9 mouse cellular contexts compared by ENCODE assay signal in the genomic region with DNA sequence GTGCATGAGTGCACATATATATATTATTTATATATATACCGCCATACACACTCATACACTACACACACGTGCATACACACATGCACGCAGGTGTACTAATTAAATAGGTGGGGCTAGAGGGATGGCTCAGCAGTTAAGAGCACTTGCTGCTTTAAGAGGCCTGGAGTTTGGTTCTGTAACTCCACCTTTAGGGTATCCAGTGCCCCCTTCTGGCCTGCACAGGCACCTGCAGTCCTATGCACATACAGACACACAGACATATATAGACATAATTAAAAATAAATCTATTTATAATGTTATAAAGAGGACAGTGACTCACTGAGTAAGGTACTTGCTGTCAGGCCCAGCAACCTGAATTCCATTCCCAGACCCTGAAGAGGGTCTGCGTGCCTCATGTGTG. TPM values are rescaled to one million over a fixed set of nuclear protein-coding genes. Genes with fewer than 3 reads are reported as not detected.
A peak's percentile ranks its signal among the peaks of the same experiment; 100 is the strongest.
DNase-seq lines count a peak whose midpoint lies in the region; ATAC-seq and TF ChIP-seq lines count a peak whose summit lies in the region.
"Had no signal": no experiment of that assay in that cellular context is flagged by ENCODE, and none has a peak within 500 bp of the region (broad histone marks: within the 10 kb centered on the region; RNA-seq: fewer than 3 reads in every experiment).

No protein-coding gene starts in this region.

- H3K4me1 ChIP-seq in heart, adult 2 months (ENCODE audit: control insufficient read depth, insufficient read depth, low read length): no peaks in the 10 kb centered on the region
- 0 out of 2 replicates have a peak, but pooled peaks cover 4% of the 10 kb centered on the region for H3K4me1 ChIP-seq in heart, embryonic 12.5 days (replicated peaks)
- no peaks in the 10 kb centered on the region for H3K4me1 ChIP-seq in lung, embryonic 14.5 days (ENCODE audit: insufficient read depth)
- H3K4me1 ChIP-seq in limb, embryonic 10.5 days: 0 out of 2 replicates have a peak, but pooled peaks cover 4% of the 10 kb centered on the region
- no peaks in the 10 kb centered on the region for H3K4me1 ChIP-seq in midbrain, embryonic 13.5 days (replicated peaks)

- H3K9me3 ChIP-seq in heart, embryonic 12.5 days (replicated peaks): no peaks in the 10 kb centered on the region
- H3K9me3 ChIP-seq in lung, embryonic 14.5 days (ENCODE audit: low read depth, low read length): no peaks in the 10 kb centered on the region
- H3K9me3 ChIP-seq in limb, embryonic 10.5 days (replicated peaks): no peaks in the 10 kb centered on the region
- H3K9me3 ChIP-seq in midbrain, embryonic 13.5 days: no peaks in the 10 kb centered on the region
- H3K9me3 ChIP-seq: stomach, embryonic 15.5 days had no signal

- no peaks in the 10 kb centered on the region for H3K36me3 ChIP-seq in heart, adult 2 months (ENCODE audit: control insufficient read depth, insufficient read depth, low read length)
- H3K36me3 ChIP-seq in heart, embryonic 12.5 days: no peaks in the 10 kb centered on the region
- no peaks in the 10 kb centered on the region for H3K36me3 ChIP-seq in lung, embryonic 14.5 days (ENCODE audit: insufficient read depth)
- H3K36me3 ChIP-seq in limb, embryonic 10.5 days: no peaks in the 10 kb centered on the region
- H3K36me3 ChIP-seq in midbrain, embryonic 13.5 days: peaks cover 32% of the 10 kb centered on the region

- no peaks in the 10 kb centered on the region for H3K79me2 ChIP-seq in heart, adult 2 months (replicated peaks; ENCODE audit: control insufficient read depth, insufficient read depth, low read length)

- no peak for TF ChIP-seq EP300 in heart, adult 2 months (IDR thresholded peaks at IDR 0.05; ENCODE audit: insufficient read depth, low read depth, low read length)

- no peak overlapping the region for H3K27ac ChIP-seq in heart, adult 2 months
- no peak overlapping the region for H3K27ac ChIP-seq in heart, embryonic 12.5 days (ENCODE audit: poor library complexity, severe bottlenecking)
- H3K27ac ChIP-seq in lung, embryonic 14.5 days (ENCODE audit: low read depth): no peak overlapping the region
- no peak overlapping the region for H3K27ac ChIP-seq in limb, embryonic 10.5 days
- H3K27ac ChIP-seq in midbrain, embryonic 13.5 days: no peak overlapping the region
- H3K27ac ChIP-seq: stomach, embryonic 15.5 days had no signal

- H3K9ac ChIP-seq in heart, adult 2 months (ENCODE audit: low read depth, low read length): no peak overlapping the region
- H3K9ac ChIP-seq in heart, embryonic 12.5 days: no peak overlapping the region
- H3K9ac ChIP-seq in lung, embryonic 14.5 days: no peak overlapping the region
- H3K9ac ChIP-seq in midbrain, embryonic 13.5 days (replicated peaks): no peak overlapping the region
- H3K9ac ChIP-seq: stomach, embryonic 15.5 days had no signal

- intact Hi-C loops in heart, adult 2 months (cut with DNase I): loop anchor here (2.0 kb wide), 1 partner anchor 64 kb away; a partner anchor contains a TSS

- no peak overlapping the region for H3K4me2 ChIP-seq in heart, embryonic 12.5 days
- no peak overlapping the region for H3K4me2 ChIP-seq in lung, embryonic 14.5 days
- H3K4me2 ChIP-seq in midbrain, embryonic 13.5 days (replicated peaks): no peak overlapping the region
- H3K4me2 ChIP-seq: stomach, embryonic 15.5 days had no signal

- 98% methylated on average over 4 of the region's 4 CpGs for WGBS in heart, adult 2 months
- 91% methylated on average over 4 of the region's 4 CpGs for WGBS in heart, embryonic 12.5 days
- 92% methylated on average over 4 of the region's 4 CpGs for WGBS in lung, embryonic 14.5 days
- WGBS in limb, embryonic 10.5 days: 96% methylated on average over 4 of the region's 4 CpGs
- WGBS in midbrain, embryonic 13.5 days: 93% methylated on average over 4 of the region's 4 CpGs

- H3K27me3 ChIP-seq in heart, adult 2 months (ENCODE audit: control insufficient read depth, insufficient read depth, low read length): no peaks in the 10 kb centered on the region
- peaks cover 8% of the 10 kb centered on the region; the same call in 1 of the 2 replicates for H3K27me3 ChIP-seq in heart, embryonic 12.5 days (replicated peaks)
- H3K27me3 ChIP-seq in lung, embryonic 14.5 days (ENCODE audit: insufficient read depth, low read length): no peaks in the 10 kb centered on the region
- no peaks in the 10 kb centered on the region for H3K27me3 ChIP-seq in limb, embryonic 10.5 days (ENCODE audit: low read depth, poor library complexity, severe bottlenecking)
- no peaks in the 10 kb centered on the region for H3K27me3 ChIP-seq in midbrain, embryonic 13.5 days
- H3K27me3 ChIP-seq: stomach, embryonic 15.5 days had no signal

- H3K4me3 ChIP-seq in heart, adult 2 months: no peak overlapping the region
- H3K4me3 ChIP-seq in heart, embryonic 12.5 days: no peak overlapping the region
- no peak overlapping the region for H3K4me3 ChIP-seq in lung, embryonic 14.5 days (ENCODE audit: low read depth, low read length)
- H3K4me3 ChIP-seq in limb, embryonic 10.5 days: no peak overlapping the region
- H3K4me3 ChIP-seq in midbrain, embryonic 13.5 days (replicated peaks): no peak overlapping the region
- H3K4me3 ChIP-seq: stomach, embryonic 15.5 days had no signal

- TF ChIP-seq POLR2A in heart, adult 2 months (IDR thresholded peaks at IDR 0.05; ENCODE audit: insufficient read depth, low read depth, low read length): no peak

- peak; percentile 71 for TF ChIP-seq CTCF in heart, adult 2 months (IDR thresholded peaks at IDR 0.05)
- peak; percentile 44 for TF ChIP-seq CTCF in lung, embryonic 14.5 days (IDR thresholded peaks at IDR 0.05; ENCODE audit: low read depth)

- DNase-seq in heart, adult 2 months: no peak
- DNase-seq in right cerebral cortex, postnatal 4 days: peak; percentile 33
- no peak for DNase-seq in right cerebral cortex, adult 2 months (ENCODE audit: low spot score in 2 of 2)
- DNase-seq in lung, embryonic 14.5 days: no peak
- no peak for DNase-seq in limb, embryonic 10.5 days (ENCODE audit: low spot score)
- no peak for DNase-seq in layer of hippocampus, adult 9-11 months

- no peak for ATAC-seq in heart, embryonic 12.5 days (ENCODE audit: insufficient number of reproducible peaks, low FRiP score)
- no peak for ATAC-seq in lung, embryonic 14.5 days (ENCODE audit: insufficient read depth)
- no peak for ATAC-seq in midbrain, embryonic 13.5 days

RNA-seq across cellular contexts. Expression of a gene that starts 35.3 kb away (rescaled TPM):
- total RNA-seq in heart, adult 2 months (2021): 10 to 100 TPM; 15.7 to 17.6 TPM
- 14.5 and 15.5 TPM in 2 replicates for polyA plus RNA-seq in heart, adult 2 months (2012; rRNA removed)
- 6.9 and 9.2 TPM in 2 replicates for polyA plus RNA-seq in heart, embryonic 12.5 days (2016; fragmentation: Nextera tagmentation; extraction: Ambion mirVana)
- 13.4 and 16.2 TPM in 2 replicates for polyA plus RNA-seq in lung, embryonic 14.5 days (2014; fragmentation: Nextera tagmentation; extraction: Ambion mirVana)
- polyA plus RNA-seq in limb, embryonic 10.5 days (2016; fragmentation: Nextera tagmentation; extraction: Ambion mirVana): 3.4 and 5.3 TPM in 2 replicates
- 29.6 and 32.4 TPM in 2 replicates for polyA plus RNA-seq in midbrain, embryonic 13.5 days (2015; fragmentation: Nextera tagmentation; extraction: Ambion mirVana)
